Mouse (Mus musculus): ENCODE data around the gene Cuedc2.
A peak's percentile ranks its signal among the peaks of the same experiment; 100 is the strongest.

- TF ChIP-seq CTCF (conservative IDR thresholded peaks at IDR 0.05; ENCODE audit: insufficient read depth, insufficient read length, low read depth, low read length) (no peak), POLR2A (IDR thresholded peaks at IDR 0.05; ENCODE audit: low read depth, low read length) (peak; percentile 32)
Measured at GRCm38 (mm10) chr19:46348761-46349458, 10.4 kb upstream of the Cuedc2 start.

Measured in kidney, adult 2 months (tissue).